Mouse (Mus musculus) neural tube, embryonic 10.5 days (tissue): ENCODE measurements around the gene Atp5f1.
"Not testable (repeated sequence)": the region's sequence is repeated elsewhere in the genome, so short reads cannot be mapped to it uniquely, and the experiment has no call there.

Source experiments
- DNase-seq: peaks from one replicate; pipeline ENCODE4 v3.0.0-alpha.2; 2017; ENCODE audit warnings: low spot score; ENCODE audit errors: extremely low spot score

Gene Atp5f1

GRCm38 (mm10) chr3:105959999-105960398 lies at the start of gene Atp5f1:
Gene Atp5f1 (minus strand): TSS chr3:105960099.
- no peak for DNase-seq

GRCm38 (mm10) chr3:106003360-106003759 lies 43.5 kb upstream of the Atp5f1 start:
- not testable (repeated sequence) for DNase-seq

GRCm38 (mm10) chr3:106001416-106002370 lies 41.8 kb upstream of the Atp5f1 start:
- DNase-seq, result peak; percentile 41

- DNase-seq, result no peak
Observed at GRCm38 (mm10) chr3:106000707-106001375, 40.9 kb upstream of the Atp5f1 start.

- DNase-seq, result no peak
Observed at GRCm38 (mm10) chr3:105994730-105995129, 34.8 kb upstream of the Atp5f1 start.

- DNase-seq, result peak; percentile 27
Observed at GRCm38 (mm10) chr3:105991653-105992283, 31.9 kb upstream of the Atp5f1 start.

GRCm38 (mm10) chr3:105989611-105990010 lies 29.7 kb upstream of the Atp5f1 start:
- not testable (repeated sequence) for DNase-seq

GRCm38 (mm10) chr3:105974174-105974573 lies 14.3 kb upstream of the Atp5f1 start:
- DNase-seq, result no peak

GRCm38 (mm10) chr3:105973411-105973810 lies 13.5 kb upstream of the Atp5f1 start, which contains the start of gene Ovgp1:
Gene Ovgp1 (plus strand): TSS chr3:105973711.
- DNase-seq, result no peak

GRCm38 (mm10) chr3:105971831-105972446 lies 12.0 kb upstream of the Atp5f1 start:
- no peak for DNase-seq

GRCm38 (mm10) chr3:105960700-105961099 lies 801 bp upstream of the Atp5f1 start:
- no peak for DNase-seq

- no peak for DNase-seq
Observed at GRCm38 (mm10) chr3:105959585-105959984, 314 bp downstream of the Atp5f1 start.

GRCm38 (mm10) chr3:105958974-105959580 lies 822 bp downstream of the Atp5f1 start, which contains the start of gene Wdr77:
Gene Wdr77 (plus strand): TSS chr3:105959369.
- DNase-seq, result peak; percentile 100

GRCm38 (mm10) chr3:105958204-105958603 lies 1.7 kb downstream of the Atp5f1 start:
- no peak for DNase-seq

GRCm38 (mm10) chr3:105957235-105957634 lies 2.7 kb downstream of the Atp5f1 start:
- DNase-seq, result no peak

GRCm38 (mm10) chr3:105951348-105951747 lies 8.6 kb downstream of the Atp5f1 start:
- DNase-seq, result no peak

- no peak for DNase-seq
Observed at GRCm38 (mm10) chr3:105936111-105936510, 23.8 kb downstream of the Atp5f1 start.

GRCm38 (mm10) chr3:105935033-105935432 lies 24.9 kb downstream of the Atp5f1 start:
- DNase-seq, result no peak

GRCm38 (mm10) chr3:105933926-105934325 lies 26.0 kb downstream of the Atp5f1 start:
- DNase-seq, result no peak

- no peak for DNase-seq
Observed at GRCm38 (mm10) chr3:105932240-105933071, 27.4 kb downstream of the Atp5f1 start, which contains the start of gene I830077J02Rik. Gene I830077J02Rik (minus strand): TSS chr3:105932664.
